Mouse (Mus musculus) kidney, postnatal 0 days (tissue): ENCODE measurements around the gene Sord. TPM values are rescaled to one million over a fixed set of nuclear protein-coding genes. Genes with fewer than 3 reads are reported as not detected.
A peak's percentile ranks its signal among the peaks of the same experiment; 100 is the strongest.

Experiments
- ATAC-seq: fragments of 200-750 bp; cut with Nextera tagmentation; replicated peaks from 2 replicates; pipeline ENCODE4 v1.8.0; 2017; ENCODE audit warnings: low read depth, moderate number of reproducible peaks, moderate TSS enrichment, moderate library complexity; ENCODE audit not compliant: low FRiP score
- DNase-seq: peaks from one replicate; pipeline ENCODE4 v3.0.0-alpha.2; 2016; ENCODE audit warnings: low spot score
- H3K27ac ChIP-seq: fragments of 300-500 bp; sonication (generic); 2 replicates; pipeline ENCODE4 v1.5.1; 2014; ENCODE audit warnings: mild to moderate bottlenecking
- H3K27me3 ChIP-seq: fragments of 300-500 bp; sonication (generic); 2 replicates; pipeline ENCODE4 v1.6.1; 2014; ENCODE audit warnings: low read length, mixed read lengths; ENCODE audit not compliant: insufficient read depth
- H3K36me3 ChIP-seq: fragments of 300-500 bp; sonication (generic); 2 replicates; pipeline ENCODE4 v1.6.1; 2014; ENCODE audit warnings: low read length, mixed read lengths; ENCODE audit not compliant: insufficient read depth
- H3K4me1 ChIP-seq: fragments of 300-500 bp; sonication (generic); replicated peaks from 2 replicates; pipeline ENCODE4 v1.6.1; 2014; ENCODE audit warnings: antibody characterized with exemption, low read length, mixed read lengths; ENCODE audit not compliant: insufficient read depth
- H3K4me2 ChIP-seq: fragments of 300-500 bp; sonication (generic); 2 replicates; pipeline ENCODE4 v1.6.1; 2014; ENCODE audit warnings: mild to moderate bottlenecking, low read length, moderate library complexity, mixed read lengths
- H3K4me3 ChIP-seq: fragments of 300-500 bp; sonication (generic); replicated peaks from 2 replicates; pipeline ENCODE4 v1.5.1; 2014; ENCODE audit warnings: low read depth, low read length
- H3K9ac ChIP-seq: fragments of 300-500 bp; sonication (generic); 2 replicates; pipeline ENCODE4 v1.6.1; 2014; ENCODE audit warnings: low read depth, low read length
- H3K9me3 ChIP-seq: fragments of 300-500 bp; sonication (generic); replicated peaks from 2 replicates; pipeline ENCODE4 v1.6.1; 2016; ENCODE audit warnings: low read length, inconsistent platforms, mixed read lengths
- CTCF ChIP-seq: IDR thresholded peaks from 2 replicates; pipeline ENCODE4 v1.5.1; 2016; ENCODE audit warnings: antibody characterized with exemption, low read depth, mild to moderate bottlenecking, moderate library complexity
- WGBS: fragments of 180-500 bp; shearing (Covaris S2); extraction: QIAGEN DNeasy Blood & Tissue Kit; methylation state at CpG from one replicate; pipeline ENCODE4 v1.1.7; 2014; 5-methylcytosine and 5-hydroxymethylcytosine counted together
- polyA plus RNA-seq: library from polyadenylated mRNA; unstranded; fragments of >200 nt; fragmentation: Nextera tagmentation; extraction: Ambion mirVana; gene quantifications from 2 replicates; pipeline ENCODE4 v1.2.1, GENCODE M21; 2015

Sord gene
- polyA plus RNA-seq, 1 experiment from 2014 or later = 127 TPM

- Histone ChIP-seq H3K4me3 (no peak overlapping the region), H3K27ac (no peak overlapping the region), H3K4me2 (no peak overlapping the region), H3K27me3 (no peaks in the 10 kb centered on the region), H3K36me3 (no peaks in the 10 kb centered on the region), H3K4me1 (no peaks in the 10 kb centered on the region), H3K9me3 (no peaks in the 10 kb centered on the region), H3K9ac (no peak overlapping the region)
- ATAC-seq (no peak), DNase-seq (no peak)
- 24% methylated on average over 5 of the region's 5 CpGs for WGBS
- no peak for TF ChIP-seq CTCF
Observed at GRCm38 (mm10) chr2:122221798-122222197, 12.8 kb upstream of the Sord start.

GRCm38 (mm10) chr2:122222272-122222671 is 12.3 kb upstream of the Sord start:
- Histone ChIP-seq H3K27ac (no peak overlapping the region), H3K27me3 (no peaks in the 10 kb centered on the region), H3K4me1 (no peaks in the 10 kb centered on the region), H3K4me2 (no peak overlapping the region), H3K9ac (no peak overlapping the region), H3K9me3 (no peaks in the 10 kb centered on the region), H3K4me3 (no peak overlapping the region), H3K36me3 (no peaks in the 10 kb centered on the region)
- DNase-seq = no peak
- TF ChIP-seq CTCF = no peak
- no peak for ATAC-seq
- WGBS = 77% methylated on average over 5 of the region's 5 CpGs

GRCm38 (mm10) chr2:122223654-122224053 is 10.9 kb upstream of the Sord start:
- Histone ChIP-seq H3K9me3 (no peaks in the 10 kb centered on the region), H3K9ac (no peak overlapping the region), H3K4me1 (no peaks in the 10 kb centered on the region), H3K4me2 (no peak overlapping the region), H3K36me3 (no peaks in the 10 kb centered on the region), H3K27ac (no peak overlapping the region), H3K27me3 (no peaks in the 10 kb centered on the region), H3K4me3 (no peak overlapping the region)
- ATAC-seq = no peak
- no peak for TF ChIP-seq CTCF
- no peak for DNase-seq

DNA sequence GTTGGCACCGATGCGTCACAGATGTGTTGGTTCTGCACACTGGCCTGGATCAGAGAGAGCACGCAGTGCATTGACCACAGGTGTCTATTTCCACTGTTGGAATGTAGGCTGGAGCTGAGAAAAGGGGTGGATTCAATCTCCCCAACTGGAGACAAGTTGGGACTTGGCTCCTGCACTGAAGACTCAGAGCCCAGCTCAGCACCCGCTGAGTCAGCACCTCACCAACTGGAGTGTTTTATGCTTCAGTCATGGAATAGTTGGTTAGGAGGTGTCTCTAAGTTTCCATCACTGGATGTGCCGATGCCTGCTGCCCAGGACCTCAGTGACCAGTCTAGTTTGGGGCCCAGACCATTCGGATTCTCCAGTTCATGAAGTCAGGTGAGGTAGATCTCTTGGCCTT is 4.2 kb upstream of the Sord start:
- TF ChIP-seq CTCF = no peak
- Histone ChIP-seq H3K4me1 (no peaks in the 10 kb centered on the region), H3K4me3 (no peak overlapping the region), H3K9me3 (no peaks in the 10 kb centered on the region), H3K4me2 (no peak overlapping the region), H3K27ac (no peak overlapping the region), H3K9ac (no peak overlapping the region), H3K36me3 (no peaks in the 10 kb centered on the region), H3K27me3 (no peaks in the 10 kb centered on the region)
- DNase-seq = no peak
- WGBS = 83% methylated on average over 6 of the region's 6 CpGs
- ATAC-seq = no peak

DNA sequence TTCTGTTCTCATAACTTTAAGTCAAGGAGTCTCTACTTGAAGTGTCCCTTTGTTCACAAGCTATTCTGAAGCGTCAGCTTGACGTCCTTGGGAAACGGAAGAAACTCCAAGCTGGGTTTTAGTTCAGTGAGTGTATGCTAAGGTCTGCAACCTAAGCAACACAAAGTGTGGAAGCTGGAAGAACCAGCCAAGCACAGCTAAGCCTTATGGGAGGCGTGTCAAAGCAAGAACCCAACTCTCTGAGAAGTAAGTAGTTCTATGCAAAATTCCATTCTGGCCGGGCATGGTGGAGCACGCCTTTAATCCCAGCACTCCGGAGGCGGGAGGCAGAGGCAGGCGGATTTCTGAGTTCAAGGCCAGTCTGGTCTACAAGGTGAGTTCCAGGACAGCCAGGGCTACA is 2.9 kb upstream of the Sord start:
- TF ChIP-seq CTCF = no peak
- no peaks in the 10 kb centered on the region for H3K36me3 ChIP-seq
- ATAC-seq = no peak

DNA sequence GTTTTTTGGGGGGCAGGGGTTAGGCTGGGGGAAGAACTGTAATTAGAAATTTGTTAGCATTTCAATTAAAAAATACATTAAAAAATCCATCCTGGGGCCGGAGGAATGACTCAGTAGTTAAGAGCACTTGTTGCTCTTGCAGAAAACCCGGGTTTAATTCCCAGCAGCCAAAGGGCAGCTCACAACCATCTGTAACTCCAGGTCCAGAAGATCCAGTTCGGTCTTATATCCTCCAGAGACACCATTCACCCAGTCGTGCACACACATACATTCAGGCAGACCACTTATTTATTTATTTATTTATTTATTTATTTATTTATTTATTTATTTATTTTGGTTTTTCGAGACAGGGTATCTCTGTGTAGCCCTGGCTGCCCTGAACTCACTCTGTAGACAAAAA is 1.2 kb upstream of the Sord start:
- no peak for ATAC-seq
- no peak overlapping the region for H3K4me3 ChIP-seq
- no peaks in the 10 kb centered on the region for H3K4me1 ChIP-seq
- no peak overlapping the region for H3K9ac ChIP-seq
- H3K27me3 ChIP-seq = no peaks in the 10 kb centered on the region
- WGBS = 52% methylated on average over 5 of the region's 5 CpGs
- no peak overlapping the region for H3K27ac ChIP-seq
- H3K36me3 ChIP-seq = no peaks in the 10 kb centered on the region
- H3K9me3 ChIP-seq = no peaks in the 10 kb centered on the region
- no peak for DNase-seq
- H3K4me2 ChIP-seq = peak overlapping the region; percentile 57; the same call in 1 of the 2 replicates
- no peak for TF ChIP-seq CTCF

More for the DNA sequence above, 2.9 kb upstream of the Sord start:
- no peak overlapping the region for H3K9ac ChIP-seq
- H3K27me3 ChIP-seq = no peaks in the 10 kb centered on the region
- DNase-seq = no peak
- H3K9me3 ChIP-seq = no peaks in the 10 kb centered on the region
- H3K4me3 ChIP-seq = no peak overlapping the region
- WGBS = 91% methylated on average over 9 of the region's 9 CpGs
- H3K27ac ChIP-seq = no peak overlapping the region
- no peak overlapping the region for H3K4me2 ChIP-seq
- no peaks in the 10 kb centered on the region for H3K4me1 ChIP-seq
